Mouse (Mus musculus) liver, embryonic 14.5 days (tissue): ENCODE results near the gene Cobl.

Source experiments
- CTCF ChIP-seq: IDR thresholded peaks from 2 replicates; pipeline ENCODE4 v1.5.1; 2016; ENCODE audit warnings: antibody characterized with exemption, low read depth, control low read depth
- EP300 ChIP-seq: IDR thresholded peaks from 2 replicates; pipeline ENCODE4 v1.6.1; 2016; ENCODE audit warnings: antibody characterized with exemption, low read depth

DNA sequence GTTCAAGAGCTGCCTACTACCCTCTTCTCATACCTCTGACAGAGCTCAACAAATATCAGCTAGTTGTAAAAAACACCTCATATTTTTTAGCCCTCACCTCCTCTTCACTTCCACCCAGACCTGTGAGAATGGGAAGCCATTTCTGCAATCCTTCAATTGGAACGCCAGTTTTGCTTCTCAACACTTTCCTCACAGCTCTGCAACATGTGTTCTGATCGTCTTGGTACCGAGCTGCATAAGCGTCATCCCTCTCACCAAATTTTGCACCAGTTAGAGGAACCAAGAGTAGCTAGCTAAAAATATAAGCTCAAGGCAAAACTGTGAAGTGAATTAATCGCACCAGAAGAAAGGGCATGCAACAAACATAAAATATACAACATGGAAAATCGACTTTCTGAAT, 56.9 kb downstream of the Cobl start:
- no peak for TF ChIP-seq CTCF
- TF ChIP-seq EP300, result no peak
